Mouse (Mus musculus): ENCODE results near the gene Zdhhc19. TPM values are rescaled to one million over a fixed set of nuclear protein-coding genes. Genes with fewer than 3 reads are reported as not detected.
A peak's percentile ranks its signal among the peaks of the same experiment; 100 is the strongest.

The Zdhhc19 gene
- polyA plus RNA-seq, 1 experiment, result 242 TPM

GRCm38 (mm10) chr16:32513948-32514347 lies 17.9 kb downstream of the Zdhhc19 start:
- H3K4me3 ChIP-seq (ENCODE audit: control insufficient read depth, low read depth, low read length), result no peak overlapping the region
- no peaks in the 10 kb centered on the region for H3K27me3 ChIP-seq (ENCODE audit: control insufficient read depth, insufficient read depth, low read length)
- no peak overlapping the region for H3K27ac ChIP-seq (ENCODE audit: control insufficient read depth, insufficient read depth, low read depth, low read length)
- no peaks in the 10 kb centered on the region for H3K36me3 ChIP-seq (ENCODE audit: control insufficient read depth, insufficient read depth, low read length)
- H3K4me1 ChIP-seq (ENCODE audit: control insufficient read depth, insufficient read depth, low read length), result peaks cover 3% of the 10 kb centered on the region; the same call in 1 of the 2 replicates
- no peak for TF ChIP-seq CTCF (IDR thresholded peaks at IDR 0.05; ENCODE audit: control insufficient read depth, insufficient read depth, insufficient replicate concordance, low read depth, low read length)
- no peak for TF ChIP-seq POLR2A (IDR thresholded peaks at IDR 0.05; ENCODE audit: control insufficient read depth, low read depth, low read length)

- no peaks in the 10 kb centered on the region for H3K36me3 ChIP-seq (ENCODE audit: control insufficient read depth, insufficient read depth, low read length)
- TF ChIP-seq CTCF (IDR thresholded peaks at IDR 0.05; ENCODE audit: control insufficient read depth, insufficient read depth, insufficient replicate concordance, low read depth, low read length) (no peak), POLR2A (IDR thresholded peaks at IDR 0.05; ENCODE audit: control insufficient read depth, low read depth, low read length) (no peak)
- peak overlapping the region; percentile 25; the same call in 1 of the 2 replicates for H3K4me3 ChIP-seq (ENCODE audit: control insufficient read depth, low read depth, low read length)
- H3K4me1 ChIP-seq (ENCODE audit: control insufficient read depth, insufficient read depth, low read length), result peaks cover 3% of the 10 kb centered on the region; the same call in 1 of the 2 replicates
- H3K27me3 ChIP-seq (ENCODE audit: control insufficient read depth, insufficient read depth, low read length), result no peaks in the 10 kb centered on the region
- no peak overlapping the region for H3K27ac ChIP-seq (ENCODE audit: control insufficient read depth, insufficient read depth, low read depth, low read length)
These were observed 20.2 kb downstream of the Zdhhc19 start for GRCm38 (mm10) chr16:32516006-32516962.

DNA sequence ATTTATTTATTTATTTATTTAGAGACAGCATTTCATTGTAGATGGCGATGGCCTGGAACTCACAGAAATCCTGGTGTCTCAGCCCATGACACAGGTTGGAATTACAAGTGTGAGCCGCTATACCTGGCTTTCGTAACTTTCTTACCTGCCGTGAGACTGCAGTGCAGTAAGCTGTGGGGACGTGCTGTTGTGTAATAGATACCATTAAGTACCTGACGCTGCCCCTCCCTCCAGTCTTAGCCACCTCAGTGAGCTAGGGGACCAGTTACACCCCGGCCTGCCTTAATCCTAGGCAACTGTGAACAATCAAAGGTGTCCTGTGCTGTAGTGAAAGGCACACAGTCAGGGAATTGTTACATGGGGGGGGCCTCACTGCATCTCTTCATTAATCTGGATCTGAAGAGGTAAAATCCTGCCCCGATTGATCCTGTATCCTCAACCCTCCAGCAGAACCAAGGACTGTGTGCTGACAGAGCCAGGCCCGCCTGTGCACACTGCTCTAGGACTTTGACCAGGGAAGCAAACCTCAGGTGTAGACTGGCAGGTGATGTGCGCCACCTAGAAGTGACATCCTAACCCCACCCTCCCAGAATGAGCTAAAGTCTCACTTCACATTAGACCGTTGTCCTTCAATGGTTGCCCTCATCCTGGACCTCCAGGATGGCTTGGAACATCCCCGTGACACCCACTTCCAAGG lies 21.9 kb downstream of the Zdhhc19 start:
- H3K27ac ChIP-seq (ENCODE audit: control insufficient read depth, insufficient read depth, low read depth, low read length), result no peak overlapping the region
- TF ChIP-seq CTCF (IDR thresholded peaks at IDR 0.05; ENCODE audit: control insufficient read depth, insufficient read depth, insufficient replicate concordance, low read depth, low read length) (no peak), POLR2A (IDR thresholded peaks at IDR 0.05; ENCODE audit: control insufficient read depth, low read depth, low read length) (no peak)

GRCm38 (mm10) chr16:32519656-32520371 lies 23.7 kb downstream of the Zdhhc19 start:
- Histone ChIP-seq H3K4me1 (ENCODE audit: control insufficient read depth, insufficient read depth, low read length) (peaks cover 3% of the 10 kb centered on the region; the same call in 1 of the 2 replicates), H3K27ac (ENCODE audit: control insufficient read depth, insufficient read depth, low read depth, low read length) (no peak overlapping the region), H3K36me3 (ENCODE audit: control insufficient read depth, insufficient read depth, low read length) (no peaks in the 10 kb centered on the region), H3K4me3 (ENCODE audit: control insufficient read depth, low read depth, low read length) (no peak overlapping the region), H3K27me3 (ENCODE audit: control insufficient read depth, insufficient read depth, low read length) (no peaks in the 10 kb centered on the region)
- no peak for TF ChIP-seq POLR2A (IDR thresholded peaks at IDR 0.05; ENCODE audit: control insufficient read depth, low read depth, low read length)
- TF ChIP-seq CTCF (IDR thresholded peaks at IDR 0.05; ENCODE audit: control insufficient read depth, insufficient read depth, insufficient replicate concordance, low read depth, low read length), result no peak

More for the DNA sequence above, 21.9 kb downstream of the Zdhhc19 start:
- no peak overlapping the region for H3K4me3 ChIP-seq (ENCODE audit: control insufficient read depth, low read depth, low read length)
- no peaks in the 10 kb centered on the region for H3K36me3 ChIP-seq (ENCODE audit: control insufficient read depth, insufficient read depth, low read length)
- H3K4me1 ChIP-seq (ENCODE audit: control insufficient read depth, insufficient read depth, low read length), result peaks cover 3% of the 10 kb centered on the region; the same call in 1 of the 2 replicates
- no peaks in the 10 kb centered on the region for H3K27me3 ChIP-seq (ENCODE audit: control insufficient read depth, insufficient read depth, low read length)

DNA sequence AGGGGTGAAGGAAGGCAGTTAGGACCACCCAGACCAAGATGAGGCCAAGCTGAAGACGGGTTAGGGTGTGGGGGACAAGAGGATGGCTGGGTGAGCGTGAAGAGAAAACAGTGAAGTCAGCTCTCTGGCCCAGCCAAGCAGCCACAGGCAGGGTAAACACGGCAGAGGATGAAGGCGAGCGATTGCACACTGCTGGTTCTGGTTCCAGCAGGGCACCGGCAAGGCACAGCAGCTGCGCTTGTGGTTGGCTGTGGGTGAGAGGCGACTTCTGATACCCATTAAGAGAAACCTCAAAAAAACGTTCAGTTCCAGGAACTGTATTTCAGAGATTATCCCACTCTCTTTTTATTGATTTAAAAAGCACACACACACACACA lies 24.3 kb downstream of the Zdhhc19 start:
- H3K27me3 ChIP-seq (ENCODE audit: control insufficient read depth, insufficient read depth, low read length), result no peaks in the 10 kb centered on the region
- peaks cover 3% of the 10 kb centered on the region; the same call in 1 of the 2 replicates for H3K4me1 ChIP-seq (ENCODE audit: control insufficient read depth, insufficient read depth, low read length)
- no peak overlapping the region for H3K27ac ChIP-seq (ENCODE audit: control insufficient read depth, insufficient read depth, low read depth, low read length)
- TF ChIP-seq CTCF (IDR thresholded peaks at IDR 0.05; ENCODE audit: control insufficient read depth, insufficient read depth, insufficient replicate concordance, low read depth, low read length) (no peak), POLR2A (IDR thresholded peaks at IDR 0.05; ENCODE audit: control insufficient read depth, low read depth, low read length) (no peak)
- no peaks in the 10 kb centered on the region for H3K36me3 ChIP-seq (ENCODE audit: control insufficient read depth, insufficient read depth, low read length)
- H3K4me3 ChIP-seq (ENCODE audit: control insufficient read depth, low read depth, low read length), result no peak overlapping the region

GRCm38 (mm10) chr16:32522578-32523194 lies 26.6 kb downstream of the Zdhhc19 start:
- H3K27me3 ChIP-seq (ENCODE audit: control insufficient read depth, insufficient read depth, low read length), result no peaks in the 10 kb centered on the region
- H3K4me1 ChIP-seq (ENCODE audit: control insufficient read depth, insufficient read depth, low read length), result no peaks in the 10 kb centered on the region
- no peaks in the 10 kb centered on the region for H3K36me3 ChIP-seq (ENCODE audit: control insufficient read depth, insufficient read depth, low read length)
- H3K4me3 ChIP-seq (ENCODE audit: control insufficient read depth, low read depth, low read length), result no peak overlapping the region
- H3K27ac ChIP-seq (ENCODE audit: control insufficient read depth, insufficient read depth, low read depth, low read length), result no peak overlapping the region
- TF ChIP-seq CTCF (IDR thresholded peaks at IDR 0.05; ENCODE audit: control insufficient read depth, insufficient read depth, insufficient replicate concordance, low read depth, low read length) (no peak), POLR2A (IDR thresholded peaks at IDR 0.05; ENCODE audit: control insufficient read depth, low read depth, low read length) (no peak)
